Mouse (Mus musculus) left cerebral cortex, postnatal 4 days (tissue): ENCODE results near the gene 5430427O19Rik. TPM values are rescaled to one million over a fixed set of nuclear protein-coding genes. Genes with fewer than 3 reads are reported as not detected.

Source experiments
- DNase-seq: peaks from one replicate; pipeline ENCODE4 v3.0.0-alpha.2; 2022
- intact Hi-C: fragments of 180-260 bp; cut with DNase I; formaldehyde crosslinking; loops from one replicate; pipeline ENCODE4 v1.15.1; 2025
- total RNA-seq, 2 experiments: library from RNA; stranded (reverse); gene quantifications; 2 replicates each; pipeline ENCODE4 v1.2.3; 2021

The 5430427O19Rik gene
- under 1 TPM in 1 of 2 experiments, not detected in 1; 0.08 TPM for total RNA-seq

DNA sequence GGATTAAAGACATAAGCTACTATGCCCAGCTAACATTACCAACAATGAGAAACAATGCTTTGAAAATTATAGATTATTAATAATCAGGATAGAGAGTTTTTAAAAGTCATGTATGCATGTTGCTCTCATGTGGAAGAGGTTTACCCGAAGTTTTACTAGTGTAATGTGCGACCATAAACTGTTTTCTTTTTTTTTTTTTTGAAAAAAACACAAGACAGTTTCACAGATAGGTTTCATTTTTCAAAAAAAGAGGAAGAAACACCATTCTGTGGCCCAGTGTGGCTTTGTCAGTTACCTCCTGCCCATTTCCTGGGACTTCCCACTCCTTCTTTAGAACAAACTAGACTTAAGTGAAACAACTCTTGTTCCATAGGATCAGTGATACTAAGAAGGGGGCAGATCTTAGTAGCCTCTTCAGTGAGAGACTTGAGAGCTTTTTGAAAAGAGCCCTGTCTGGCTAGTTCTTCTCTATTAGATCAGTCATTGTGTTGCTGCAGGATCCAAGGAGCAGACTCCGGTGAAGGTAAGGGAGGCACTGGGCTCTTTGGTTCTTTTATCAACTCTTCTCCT lies at the start of gene 5430427O19Rik:
5430427O19Rik (plus strand) TSS at position 441 of the 570 bp plus-strand sequence.
- intact Hi-C loops, result no loop called here
- DNase-seq, result no peak

DNA sequence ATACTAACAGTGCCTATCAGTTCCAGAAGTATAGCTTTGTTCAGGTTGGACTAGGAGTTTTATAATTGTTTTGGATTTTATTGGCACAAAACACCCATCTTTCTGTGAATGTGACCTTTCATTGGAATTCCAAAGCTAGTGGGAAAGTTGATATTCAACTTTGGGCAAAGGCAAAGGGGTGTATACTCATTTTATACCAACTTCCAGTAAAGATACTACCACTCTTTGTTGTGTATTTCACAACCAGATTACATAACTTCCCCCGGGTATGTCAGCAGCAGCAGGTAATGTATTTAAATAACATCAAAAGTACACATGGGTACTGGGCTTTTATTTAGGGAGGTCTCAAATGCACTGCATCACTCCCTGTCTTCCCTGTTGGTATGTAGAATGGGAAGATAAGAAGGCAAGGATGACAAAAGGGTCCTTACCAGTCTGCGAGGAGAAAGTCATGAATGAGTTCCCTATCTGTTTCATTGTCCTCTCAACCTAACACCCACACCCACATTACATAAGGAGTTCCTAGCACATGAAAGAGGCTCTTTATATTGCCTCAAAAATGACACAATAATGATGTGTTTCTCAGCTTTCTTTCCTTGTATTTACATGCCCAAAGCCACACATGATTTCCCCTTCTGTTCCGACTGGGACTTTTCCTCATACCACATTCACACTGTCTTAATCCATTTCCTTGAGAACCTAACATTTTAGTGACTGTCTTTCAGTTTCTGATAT lies 42.3 kb upstream of the 5430427O19Rik start:
- intact Hi-C loops, result no loop called here
- no peak for DNase-seq

DNA sequence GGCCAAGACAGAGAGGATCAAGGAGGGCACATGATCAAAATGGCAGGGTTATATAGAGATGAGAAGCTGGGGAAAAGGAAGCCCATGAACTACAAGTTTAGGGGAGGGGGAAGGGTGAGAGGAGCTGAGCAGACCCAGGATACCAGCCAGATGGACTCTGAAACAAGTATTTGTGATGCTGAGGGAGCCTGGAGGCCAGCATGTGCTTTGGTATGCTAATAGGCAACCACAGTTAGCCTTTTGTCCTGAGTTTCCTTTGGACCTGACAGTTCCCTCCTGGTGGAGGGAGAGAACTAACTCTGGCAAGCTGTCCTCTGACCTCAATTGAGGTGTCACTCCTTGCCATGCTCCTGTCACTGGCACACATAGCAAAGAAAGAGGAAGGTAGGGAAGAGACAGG lies 41.2 kb upstream of the 5430427O19Rik start:
- no peak for DNase-seq
- intact Hi-C loops, result no loop called here

DNA sequence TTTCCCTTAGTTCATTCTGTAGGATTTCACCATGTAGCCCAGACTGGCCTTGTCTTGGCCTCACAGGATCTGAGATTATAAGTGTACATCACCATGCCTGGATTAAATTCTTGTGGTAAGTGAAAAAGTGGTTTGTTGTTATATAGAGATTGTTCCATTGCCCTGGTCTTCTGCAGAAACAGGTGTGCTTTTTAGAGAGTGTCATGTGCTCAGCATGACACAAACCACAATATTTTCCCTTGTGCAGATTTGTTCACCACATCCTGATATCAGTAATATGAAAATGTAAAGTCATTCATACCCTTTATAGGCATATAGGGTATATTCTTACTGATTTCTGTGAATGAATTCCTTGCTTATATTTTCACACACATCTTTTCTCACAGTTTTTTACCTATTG lies 31.0 kb upstream of the 5430427O19Rik start:
- no peak for DNase-seq
- intact Hi-C loops, result no loop called here

DNA sequence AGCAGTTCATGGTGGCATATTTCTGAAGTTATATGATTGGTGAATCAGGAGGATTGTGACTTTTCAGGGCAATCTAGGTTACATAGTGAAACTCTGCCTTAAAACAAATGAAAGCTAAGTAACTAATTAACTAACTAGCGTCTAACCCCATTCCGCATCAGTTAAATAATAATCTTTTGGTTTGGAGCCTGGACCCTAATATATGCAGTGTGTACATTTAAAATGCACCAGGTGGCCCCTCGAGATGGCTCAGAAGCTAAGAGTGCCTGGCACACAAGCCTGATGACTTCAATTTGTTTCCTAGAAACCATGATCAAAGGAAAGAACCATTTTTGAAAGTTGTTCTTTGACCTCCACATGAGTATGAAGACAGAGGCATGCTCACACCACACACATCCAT lies 14.2 kb upstream of the 5430427O19Rik start:
- intact Hi-C loops, result no loop called here

DNA sequence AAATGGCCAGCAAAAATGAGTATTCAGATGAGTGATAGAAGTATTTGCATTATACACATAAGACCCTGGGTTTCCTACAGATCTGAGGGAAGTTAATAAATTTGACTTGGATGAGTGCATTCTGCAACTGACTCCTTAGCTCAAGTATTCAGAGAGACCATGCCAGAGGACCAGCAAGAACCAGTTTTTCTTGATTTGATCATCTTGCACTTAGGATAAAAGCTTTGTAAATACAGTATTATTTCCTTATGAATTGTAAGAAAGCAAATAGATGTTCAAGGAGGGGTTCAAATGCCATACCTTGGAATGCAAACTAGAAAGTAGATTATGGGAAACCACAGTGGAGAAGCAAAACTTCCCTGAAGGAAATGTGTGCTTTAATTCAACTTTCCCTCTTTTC lies 13.0 kb upstream of the 5430427O19Rik start:
- intact Hi-C loops, result no loop called here
- no peak for DNase-seq

More for the DNA sequence above, 14.2 kb upstream of the 5430427O19Rik start:
- DNase-seq, result no peak

DNA sequence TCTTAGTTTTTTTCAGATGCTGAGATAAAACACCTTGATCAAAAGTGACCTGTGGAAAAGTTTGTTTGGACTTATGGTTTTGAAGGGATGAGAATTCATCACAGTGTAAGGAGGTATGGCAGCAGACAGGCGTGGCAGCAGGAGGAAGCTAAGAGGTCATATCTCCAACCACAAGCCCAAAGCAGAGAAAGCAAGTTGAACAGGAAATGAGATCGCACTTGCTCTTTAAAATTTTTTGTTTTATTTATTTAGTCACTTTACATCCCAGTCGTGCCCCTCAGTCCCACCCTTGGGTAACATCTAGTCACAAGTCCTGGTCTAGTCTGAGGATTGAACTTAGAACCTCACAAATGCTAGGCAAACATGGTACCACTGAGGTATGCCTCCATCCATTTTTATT lies 2.1 kb upstream of the 5430427O19Rik start:
- intact Hi-C loops, result no loop called here
- DNase-seq, result no peak

DNA sequence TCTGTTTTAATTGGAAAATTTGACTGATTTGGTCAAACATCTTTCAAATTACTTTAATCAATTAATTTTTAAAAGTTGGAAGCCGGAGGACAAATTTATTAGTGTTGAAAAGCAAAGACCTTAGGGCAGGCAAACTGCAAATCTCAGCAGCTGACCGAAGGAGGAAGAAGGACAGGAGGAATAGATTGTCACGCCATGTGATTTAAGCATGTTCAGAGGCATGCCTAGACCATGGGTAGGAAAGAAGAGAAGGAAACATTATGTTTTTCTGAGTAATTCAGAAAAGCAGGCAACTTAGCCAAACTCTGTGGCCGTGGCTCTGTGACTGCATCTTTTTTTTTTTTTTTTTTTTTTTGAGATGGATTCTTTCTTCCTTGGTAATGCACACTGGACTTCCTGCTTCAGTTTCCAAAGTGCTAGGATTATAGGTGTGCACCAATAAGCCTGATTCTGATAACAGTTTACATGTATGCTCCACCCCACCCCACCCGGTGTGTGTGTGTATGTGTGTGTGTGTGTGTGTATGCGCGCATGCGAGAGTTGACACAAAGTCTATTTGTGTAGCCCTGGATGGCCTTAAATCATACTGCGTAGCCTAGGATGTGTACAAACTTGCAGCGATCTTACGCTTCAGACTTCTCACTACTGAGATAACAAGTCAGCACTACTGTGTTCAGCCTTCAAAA lies 1.4 kb downstream of the 5430427O19Rik start:
- intact Hi-C loops, result no loop called here
- DNase-seq, result no peak

DNA sequence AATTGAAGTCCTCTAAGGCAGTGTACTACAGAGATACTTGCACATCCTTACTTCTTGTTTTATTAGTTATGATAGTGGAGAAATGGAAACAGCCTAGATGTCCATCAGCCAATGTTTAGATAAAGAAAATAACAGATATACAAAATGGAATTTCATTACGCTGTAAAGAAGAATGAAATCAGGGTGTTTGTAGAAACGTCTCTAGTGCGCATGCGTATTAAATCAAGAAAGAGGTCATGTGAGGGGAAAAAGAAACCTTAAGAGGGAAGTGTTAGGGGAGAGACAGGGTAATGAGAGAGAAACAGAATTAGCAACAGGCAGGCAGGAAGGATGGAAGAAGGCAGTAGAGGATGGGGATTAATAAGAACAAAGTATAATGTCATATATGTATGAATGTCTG lies 4.2 kb downstream of the 5430427O19Rik start:
- intact Hi-C loops, result no loop called here
- no peak for DNase-seq

DNA sequence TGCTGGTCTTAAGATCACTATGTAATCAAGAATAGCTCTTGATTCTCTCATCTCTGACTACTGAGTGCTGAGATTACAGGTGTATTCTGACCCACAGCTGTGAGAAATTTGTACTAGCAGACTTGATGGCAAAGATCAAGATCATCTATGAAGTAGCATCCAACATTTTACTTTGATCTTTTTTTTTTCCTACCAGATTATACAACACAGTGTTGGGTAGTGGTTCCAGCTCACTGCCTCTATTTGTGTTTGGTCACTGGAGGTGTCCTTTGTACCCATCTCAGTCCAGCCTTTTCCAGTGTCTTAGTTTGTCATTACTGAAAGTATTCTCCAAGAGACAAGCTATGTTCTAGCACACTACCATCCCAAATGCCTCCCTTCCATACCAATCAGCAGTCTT lies 5.8 kb downstream of the 5430427O19Rik start:
- intact Hi-C loops, result no loop called here
- no peak for DNase-seq

DNA sequence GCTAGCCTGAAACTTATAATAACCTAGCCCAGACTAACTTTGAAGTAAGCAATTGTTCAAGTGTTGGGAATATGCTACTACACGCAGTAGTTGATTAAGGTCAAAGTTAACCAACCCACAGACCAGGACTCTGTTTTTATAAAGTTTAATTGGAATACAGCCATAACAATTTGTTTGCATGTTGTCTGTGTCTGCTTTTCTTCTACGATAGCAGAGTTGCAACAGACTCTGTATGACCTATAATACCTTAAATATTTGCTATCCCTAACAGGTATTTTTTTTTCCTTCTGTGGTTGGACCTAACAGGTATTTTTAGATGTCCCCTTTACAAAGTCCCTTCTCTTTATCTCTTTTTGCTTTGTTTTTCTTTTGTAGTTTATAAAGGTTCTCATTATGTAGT lies 7.6 kb downstream of the 5430427O19Rik start:
- no peak for DNase-seq
- intact Hi-C loops, result no loop called here

DNA sequence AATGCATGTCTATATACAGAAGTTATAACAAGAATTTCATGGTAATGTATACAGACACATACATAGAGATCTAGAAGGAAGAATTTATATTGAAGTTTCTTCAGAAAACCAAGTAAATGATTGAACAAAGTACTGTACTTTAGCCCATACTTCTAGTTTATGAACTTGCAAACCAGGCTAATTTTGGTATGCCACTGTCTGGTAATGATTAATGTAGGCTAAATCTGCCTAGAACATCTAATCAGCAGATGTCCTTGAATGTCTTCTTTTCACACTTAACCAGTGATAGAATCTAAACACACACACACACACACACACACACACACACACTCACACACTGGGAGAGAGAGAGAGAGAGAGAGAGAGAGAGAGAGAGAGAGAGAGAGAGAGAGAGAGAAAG lies 8.1 kb downstream of the 5430427O19Rik start:
- intact Hi-C loops, result no loop called here

DNA sequence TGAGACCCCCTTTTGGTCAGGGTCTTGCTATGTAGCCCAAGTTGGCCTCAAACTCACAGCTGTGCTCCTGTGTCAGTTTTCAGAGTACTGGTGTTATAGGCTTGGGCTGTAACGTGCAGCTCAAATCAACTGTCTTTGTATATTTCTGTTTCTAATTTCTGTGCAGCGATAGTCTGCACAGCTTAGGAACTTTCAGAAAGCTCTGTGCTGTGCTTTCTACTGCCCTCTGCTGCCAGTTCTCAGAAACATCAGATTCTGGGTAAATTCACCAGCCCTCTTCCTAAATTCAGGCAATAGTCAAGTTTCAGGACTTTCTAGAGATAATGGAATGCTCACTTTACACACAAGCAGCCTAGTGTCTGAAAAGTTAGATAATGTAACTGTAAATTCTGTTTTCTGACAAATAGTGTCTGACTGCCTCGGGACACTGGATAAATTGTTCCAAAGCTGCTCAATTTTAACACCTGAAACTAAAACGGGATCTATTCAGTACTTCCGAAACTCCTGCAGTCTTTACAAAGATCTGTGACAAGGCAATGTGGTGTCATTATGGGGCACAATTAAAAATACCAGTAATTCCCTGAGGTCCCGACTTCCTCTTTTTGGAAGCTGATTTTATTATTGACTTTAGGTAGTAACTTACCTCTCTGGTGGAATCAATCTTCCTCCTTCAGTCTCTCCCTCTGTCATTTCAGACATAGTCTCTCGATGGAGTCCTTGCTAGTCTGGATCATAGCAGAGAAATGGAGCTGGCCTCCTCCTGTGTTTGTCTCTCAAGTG lies 9.2 kb downstream of the 5430427O19Rik start:
- peak; percentile 1 for DNase-seq
- intact Hi-C loops, result no loop called here

More for the DNA sequence above, 8.1 kb downstream of the 5430427O19Rik start:
- no peak for DNase-seq

DNA sequence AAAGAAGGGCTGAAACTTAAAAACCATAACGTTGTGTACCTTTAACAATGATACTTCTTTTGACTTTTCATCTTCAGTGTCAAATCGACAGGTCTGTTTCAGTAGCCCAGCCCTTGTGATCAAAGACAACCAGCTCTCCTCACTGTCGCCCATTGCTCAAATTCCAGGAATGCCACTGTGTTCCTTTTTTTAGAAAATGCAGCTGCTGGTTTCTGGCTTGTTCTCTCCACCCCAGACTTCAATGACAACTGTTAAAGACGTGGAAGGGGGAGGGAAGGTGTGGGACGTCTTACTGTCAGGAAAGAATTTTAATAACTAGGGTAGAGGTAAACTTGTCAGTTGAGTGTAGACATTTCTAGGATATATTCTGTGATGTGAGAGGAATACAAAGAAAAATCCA lies 16.5 kb downstream of the 5430427O19Rik start:
- intact Hi-C loops, result no loop called here
- DNase-seq, result no peak

DNA sequence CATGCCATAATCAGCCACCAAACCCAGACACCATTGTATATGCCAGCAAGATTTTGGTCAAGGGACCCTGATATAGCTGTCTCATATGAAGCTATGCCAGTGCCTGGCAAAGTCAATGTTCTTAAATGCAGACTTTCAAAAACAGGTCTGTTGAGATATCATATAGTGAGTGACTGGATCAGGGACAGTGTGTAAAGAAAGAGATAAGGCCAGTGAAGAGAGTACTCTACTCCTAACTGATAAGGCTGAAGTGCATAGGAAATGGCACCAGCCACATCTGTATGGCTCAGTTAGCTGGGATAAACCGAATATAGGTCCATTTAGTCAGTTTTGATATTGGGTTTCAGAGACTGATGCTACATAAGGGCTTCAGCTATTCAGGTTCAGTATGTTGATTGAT lies 31.0 kb downstream of the 5430427O19Rik start:
- intact Hi-C loops, result no loop called here

DNA sequence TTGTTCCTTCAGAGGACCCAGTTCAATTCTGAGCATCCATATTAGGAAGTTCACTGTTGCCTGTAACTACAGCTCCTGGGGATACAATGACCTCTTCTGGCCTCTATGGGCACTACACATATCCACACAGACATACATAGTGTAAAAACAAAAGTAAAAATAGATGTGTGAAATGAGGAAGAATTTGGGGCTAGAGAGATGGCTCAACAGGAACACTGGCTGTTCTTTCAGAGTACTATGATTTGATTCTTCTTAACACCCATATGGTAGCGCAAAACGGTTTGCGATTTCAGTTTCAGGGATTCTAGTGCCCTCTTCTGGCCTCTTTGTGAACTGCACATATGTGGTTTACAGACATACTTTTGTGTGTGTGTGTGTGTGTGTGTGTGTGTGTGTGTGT lies 48.9 kb downstream of the 5430427O19Rik start:
- intact Hi-C loops, result loop anchor here (5.0 kb wide), 1 partner anchor 242 kb away; no protein-coding TSS in a partner anchor
- peak; percentile 5 for DNase-seq

More for the DNA sequence above, 31.0 kb downstream of the 5430427O19Rik start:
- DNase-seq, result no peak

DNA sequence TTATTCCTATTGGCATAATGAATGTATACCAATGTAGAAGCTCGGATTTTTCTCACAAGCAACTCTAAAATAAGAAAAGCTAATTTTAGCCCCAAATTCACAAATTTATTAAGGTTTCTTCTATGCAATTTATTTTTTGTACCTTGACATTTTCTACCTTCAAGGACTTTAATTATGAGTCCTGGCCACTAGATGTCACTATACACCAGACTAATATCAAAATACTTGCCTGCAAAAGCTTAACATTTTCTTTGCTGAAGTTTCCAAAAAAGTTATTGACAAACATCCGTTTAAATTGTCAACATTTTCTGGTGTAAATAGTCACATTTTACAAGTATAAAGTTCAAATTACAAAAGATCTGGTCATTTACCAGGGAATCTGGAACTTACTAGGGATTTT lies 62.8 kb downstream of the 5430427O19Rik start:
- DNase-seq, result no peak
- intact Hi-C loops, result no loop called here
